In the genomic region with DNA sequence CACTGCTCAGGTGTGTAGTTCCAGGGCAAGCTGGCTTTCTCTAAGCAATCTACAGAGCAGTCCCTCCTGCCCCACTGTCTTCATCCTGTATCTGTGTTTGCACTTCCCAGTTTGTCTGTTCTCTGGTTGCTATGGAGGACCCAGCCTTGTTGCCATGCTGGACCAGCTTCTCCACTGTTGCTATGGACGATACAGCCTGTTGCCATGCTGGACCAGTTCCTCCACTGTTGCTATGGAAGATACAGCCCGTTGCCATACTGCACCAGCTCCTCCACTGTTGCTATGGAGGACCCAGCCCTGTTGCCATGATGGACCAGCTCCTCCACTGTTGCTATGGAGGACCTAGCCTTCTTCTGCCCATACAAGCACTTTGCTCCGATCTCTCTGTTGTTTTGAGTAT, we compare ENCODE assay signal across 10 mouse cellular contexts.
DNase-seq lines count a peak whose midpoint lies in the region; ATAC-seq and TF ChIP-seq lines count a peak whose summit lies in the region.
"Had no signal": no experiment of that assay in that cellular context is flagged by ENCODE, and none has a peak within 500 bp of the region (broad histone marks: within the 10 kb centered on the region; RNA-seq: fewer than 3 reads in every experiment).

No protein-coding gene starts in this region.

- 0 out of 2 replicates have a peak overlapping the region, but pooled peaks have one; percentile 11 for H3K27ac ChIP-seq in hindbrain, postnatal 0 days

- H3K36me3 ChIP-seq in hindbrain, postnatal 0 days (ENCODE audit: insufficient read depth, low read length), result no peaks in the 10 kb centered on the region

- no peaks in the 10 kb centered on the region for H3K27me3 ChIP-seq in hindbrain, postnatal 0 days (ENCODE audit: insufficient read depth, low read length)

- H3K9me3 ChIP-seq in hindbrain, postnatal 0 days (ENCODE audit: low read length), result no peaks in the 10 kb centered on the region

- no peak for TF ChIP-seq CTCF in hindbrain, postnatal 0 days (IDR thresholded peaks at IDR 0.05; ENCODE audit: low read depth)

- ATAC-seq in hindbrain, postnatal 0 days, result peak; percentile 97
- ATAC-seq in megakaryocyte progenitor cell, adult 5-6 weeks (replicated peaks; ENCODE audit: poor library complexity), result no peak

- peak; percentile 13 to 44 for DNase-seq in cerebellum, postnatal 14 days
- no peak for DNase-seq in cerebellum, adult 9-10 months
- DNase-seq in hindbrain, postnatal 0 days (ENCODE audit: low spot score), result peak; percentile 80
- DNase-seq in left cerebral cortex, postnatal 36 days (ENCODE audit: low spot score in 2 of 2), result peak; percentile 14 to 22
- peak; percentile 28 for DNase-seq in right cerebral cortex, postnatal 14 days
- no peak for DNase-seq in spleen, adult 18-20 months
- DNase-seq in gastrocnemius, adult 8-10 months (ENCODE audit: low spot score in 2 of 2), result no peak
- DNase-seq: heart, postnatal 14 days; lung, adult 18-20 months had no signal

- no peak overlapping the region for H3K9ac ChIP-seq in hindbrain, postnatal 0 days (replicated peaks; ENCODE audit: low read length)

- WGBS in hindbrain, postnatal 0 days, result 30% methylated on average over 3 of the region's 3 CpGs

- no peak overlapping the region for H3K4me3 ChIP-seq in hindbrain, postnatal 0 days (ENCODE audit: low read length)

- intact Hi-C loops in left cerebral cortex, postnatal 36 days (cut with DNase I), result no loop called here

- H3K4me1 ChIP-seq in hindbrain, postnatal 0 days (ENCODE audit: insufficient read depth, low read length), result no peaks in the 10 kb centered on the region; the same call in 1 of the 2 replicates

- H3K4me2 ChIP-seq in hindbrain, postnatal 0 days (ENCODE audit: low read depth, low read length), result no peak overlapping the region

Comparison
In these comparisons a context has a peak if more than half of its experiments do, and no peak if none do; other contexts are left out.
1. DNase-seq: peak in cerebellum, postnatal 14 days (2 of 2), hindbrain, postnatal 0 days (single experiment), left cerebral cortex, postnatal 36 days (2 of 2) and right cerebral cortex, postnatal 14 days (single experiment); none in cerebellum, adult 9-10 months (single experiment), spleen, adult 18-20 months (0 of 2) and gastrocnemius, adult 8-10 months (0 of 2).